Mouse (Mus musculus) neural tube, embryonic 14.5 days (tissue): ENCODE results near the gene Pdlim7. TPM values are rescaled to one million over a fixed set of nuclear protein-coding genes. Genes with fewer than 3 reads are reported as not detected.

ENCODE experiments used
- ATAC-seq: fragments of 200-750 bp; cut with Nextera tagmentation; 2 replicates; pipeline ENCODE4 v1.8.0; 2017; ENCODE audit warnings: low read depth, mild to moderate bottlenecking, moderate TSS enrichment, moderate library complexity
- H3K27ac ChIP-seq: fragments of 300-500 bp; sonication (generic); 2 replicates; pipeline ENCODE4 v1.5.1; 2014; ENCODE audit warnings: low read depth, mild to moderate bottlenecking, control low read depth, low read length, moderate library complexity, mixed read lengths
- H3K27me3 ChIP-seq: fragments of 300-500 bp; sonication (generic); 2 replicates; pipeline ENCODE4 v1.6.1; 2014; ENCODE audit warnings: low read length; ENCODE audit not compliant: control insufficient read depth, insufficient read depth
- H3K36me3 ChIP-seq: fragments of 300-500 bp; sonication (generic); 2 replicates; pipeline ENCODE4 v1.6.1; 2014; ENCODE audit warnings: low read length, mixed read lengths; ENCODE audit not compliant: control insufficient read depth, insufficient read depth
- H3K4me1 ChIP-seq: fragments of 300-500 bp; sonication (generic); 2 replicates; pipeline ENCODE4 v1.6.1; 2014; ENCODE audit warnings: low read length; ENCODE audit not compliant: control insufficient read depth, insufficient read depth
- H3K4me2 ChIP-seq: fragments of 300-500 bp; sonication (generic); 2 replicates; pipeline ENCODE4 v1.6.1; 2014; ENCODE audit warnings: mild to moderate bottlenecking, low read depth, low read length, control low read depth
- H3K4me3 ChIP-seq: fragments of 300-500 bp; sonication (generic); 2 replicates; pipeline ENCODE4 v1.5.1; 2014; ENCODE audit warnings: low read depth, low read length, control low read depth, mixed read lengths
- H3K9ac ChIP-seq: fragments of 300-500 bp; sonication (generic); replicated peaks from 2 replicates; pipeline ENCODE4 v1.6.1; 2014; ENCODE audit warnings: low read depth, mild to moderate bottlenecking, control low read depth, low read length, mixed read lengths
- H3K9me3 ChIP-seq: fragments of 300-500 bp; sonication (generic); 2 replicates; pipeline ENCODE4 v1.6.1; 2016; ENCODE audit warnings: low read length; ENCODE audit not compliant: control insufficient read depth
- WGBS: fragments of 180-500 bp; shearing (Covaris S2); extraction: QIAGEN DNeasy Blood & Tissue Kit; methylation state at CpG from one replicate; pipeline ENCODE4 v1.1.7; 2014; 5-methylcytosine and 5-hydroxymethylcytosine counted together
- polyA plus RNA-seq: library from polyadenylated mRNA; unstranded; fragments of >200 nt; fragmentation: Nextera tagmentation; extraction: Ambion mirVana; gene quantifications from 2 replicates; pipeline ENCODE4 v1.2.1, GENCODE M21; 2014

The Pdlim7 gene
- polyA plus RNA-seq, 1 experiment from 2014 or later = 163 TPM

DNA sequence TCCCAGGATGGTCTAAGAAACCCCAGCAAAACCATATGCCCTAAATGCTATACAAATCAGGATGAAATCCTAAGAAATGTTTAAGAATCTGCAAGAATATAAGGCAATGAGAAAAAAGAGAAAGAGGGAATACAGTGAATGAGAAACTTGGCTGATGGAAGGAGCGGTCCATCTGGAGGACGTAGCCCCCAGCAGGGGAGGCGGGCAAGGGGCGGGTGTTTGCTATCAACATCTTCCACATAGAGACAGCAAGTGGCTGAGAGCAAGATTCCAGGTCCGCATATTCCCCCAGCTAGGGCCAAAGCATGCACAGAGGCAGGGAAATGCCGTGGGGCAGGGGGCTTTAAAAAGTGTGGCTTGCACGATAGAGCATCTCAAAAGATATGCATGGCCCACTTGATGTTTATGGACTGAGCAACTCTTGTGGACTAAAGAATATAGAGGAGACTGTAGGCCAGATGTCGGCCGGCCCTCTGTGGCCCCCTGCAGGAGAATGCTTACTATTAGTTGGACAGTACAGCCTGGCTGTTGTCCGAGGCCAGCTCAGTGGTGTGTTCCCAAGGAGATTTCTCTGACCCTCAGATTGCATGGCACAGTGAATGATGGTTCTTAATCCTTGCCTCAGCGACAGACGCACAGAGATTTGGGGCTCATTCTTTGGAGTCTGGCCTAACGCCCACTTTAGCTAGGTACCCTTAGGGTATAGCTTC lies 44.5 kb downstream of the Pdlim7 start:
- no peaks in the 10 kb centered on the region for H3K9me3 ChIP-seq
- H3K36me3 ChIP-seq = peaks cover 8% of the 10 kb centered on the region; the same call in 1 of the 2 replicates
- peaks cover 2% of the 10 kb centered on the region; the same call in 1 of the 2 replicates for H3K27me3 ChIP-seq
- H3K4me2 ChIP-seq = no peak overlapping the region
- no peak overlapping the region for H3K9ac ChIP-seq
- no peak for ATAC-seq
- WGBS = 40% methylated on average over 13 of the region's 13 CpGs
- peaks cover 68% of the 10 kb centered on the region for H3K4me1 ChIP-seq
- H3K4me3 ChIP-seq = no peak overlapping the region
- H3K27ac ChIP-seq = no peak overlapping the region

DNA sequence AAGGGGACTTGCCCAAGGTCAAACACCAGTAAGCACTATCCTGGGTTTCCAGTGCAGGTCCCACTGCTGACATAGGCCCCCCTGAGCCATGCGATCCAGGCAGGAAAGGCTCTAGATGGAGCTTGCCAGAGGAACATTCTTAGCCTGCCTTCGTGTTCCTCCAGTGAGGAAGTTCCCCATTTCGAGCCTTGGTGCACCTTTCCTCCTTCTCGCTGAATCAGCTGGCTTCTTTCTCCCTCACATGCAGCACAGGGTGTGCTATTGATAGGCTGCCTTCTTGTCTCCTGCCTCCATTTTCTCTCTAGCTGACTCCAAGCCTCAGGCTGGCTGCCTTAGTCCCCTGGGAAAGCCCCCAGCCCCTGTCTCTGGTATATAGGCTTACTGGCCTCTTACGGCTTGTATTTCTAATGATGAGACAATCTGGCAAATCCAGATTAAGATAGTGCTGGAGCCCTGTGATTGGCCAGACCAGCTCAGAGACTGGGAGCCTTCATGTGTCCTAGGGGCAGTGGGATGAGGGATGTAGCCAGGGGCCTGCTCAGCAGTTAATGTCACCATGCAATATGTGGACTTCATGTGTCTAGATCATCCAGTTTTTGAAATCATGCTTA lies 47.5 kb downstream of the Pdlim7 start:
- Histone ChIP-seq H3K4me3 (peak overlapping the region; percentile 77), H3K9me3 (no peaks in the 10 kb centered on the region), H3K9ac (peak overlapping the region; percentile 87; the same call in 1 of the 2 replicates), H3K4me1 (peaks cover 45% of the 10 kb centered on the region), H3K36me3 (0 out of 2 replicates have a peak, but pooled peaks cover 4% of the 10 kb centered on the region), H3K27ac (peak overlapping the region; percentile 96), H3K27me3 (peaks cover 2% of the 10 kb centered on the region; the same call in 1 of the 2 replicates), H3K4me2 (peak overlapping the region; percentile 89)
- 65% methylated on average over 5 of the region's 5 CpGs for WGBS
- no peak for ATAC-seq

DNA sequence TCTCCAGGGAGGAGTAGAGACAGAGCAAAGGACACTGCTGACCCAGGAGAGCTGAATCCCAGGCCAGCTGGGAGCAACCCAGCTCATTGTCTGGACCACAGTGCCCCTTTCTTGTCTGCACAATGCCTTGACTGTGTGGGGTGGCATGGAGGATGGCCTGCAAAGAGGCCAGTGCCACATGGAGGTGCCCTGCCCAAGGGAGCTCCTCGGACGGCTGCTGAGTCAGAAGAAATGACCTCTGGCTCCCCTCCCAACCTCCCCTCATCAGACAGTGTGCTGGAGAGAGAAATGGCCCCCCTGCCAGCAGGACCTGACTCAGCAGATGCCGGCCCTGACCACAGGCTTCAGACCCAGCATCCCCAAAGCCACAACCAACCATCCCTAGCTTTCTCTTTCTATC lies 48.3 kb downstream of the Pdlim7 start:
- Histone ChIP-seq H3K27ac (peak overlapping the region; percentile 96), H3K27me3 (peaks cover 2% of the 10 kb centered on the region; the same call in 1 of the 2 replicates), H3K4me1 (peaks cover 38% of the 10 kb centered on the region), H3K4me3 (peak overlapping the region; percentile 77), H3K9me3 (no peaks in the 10 kb centered on the region), H3K9ac (peak overlapping the region; percentile 87), H3K4me2 (peak overlapping the region; percentile 89), H3K36me3 (0 out of 2 replicates have a peak, but pooled peaks cover 4% of the 10 kb centered on the region)
- ATAC-seq = peak; percentile 13; the same call in 1 of the 2 replicates
- 2% methylated on average over 3 of the region's 3 CpGs for WGBS

DNA sequence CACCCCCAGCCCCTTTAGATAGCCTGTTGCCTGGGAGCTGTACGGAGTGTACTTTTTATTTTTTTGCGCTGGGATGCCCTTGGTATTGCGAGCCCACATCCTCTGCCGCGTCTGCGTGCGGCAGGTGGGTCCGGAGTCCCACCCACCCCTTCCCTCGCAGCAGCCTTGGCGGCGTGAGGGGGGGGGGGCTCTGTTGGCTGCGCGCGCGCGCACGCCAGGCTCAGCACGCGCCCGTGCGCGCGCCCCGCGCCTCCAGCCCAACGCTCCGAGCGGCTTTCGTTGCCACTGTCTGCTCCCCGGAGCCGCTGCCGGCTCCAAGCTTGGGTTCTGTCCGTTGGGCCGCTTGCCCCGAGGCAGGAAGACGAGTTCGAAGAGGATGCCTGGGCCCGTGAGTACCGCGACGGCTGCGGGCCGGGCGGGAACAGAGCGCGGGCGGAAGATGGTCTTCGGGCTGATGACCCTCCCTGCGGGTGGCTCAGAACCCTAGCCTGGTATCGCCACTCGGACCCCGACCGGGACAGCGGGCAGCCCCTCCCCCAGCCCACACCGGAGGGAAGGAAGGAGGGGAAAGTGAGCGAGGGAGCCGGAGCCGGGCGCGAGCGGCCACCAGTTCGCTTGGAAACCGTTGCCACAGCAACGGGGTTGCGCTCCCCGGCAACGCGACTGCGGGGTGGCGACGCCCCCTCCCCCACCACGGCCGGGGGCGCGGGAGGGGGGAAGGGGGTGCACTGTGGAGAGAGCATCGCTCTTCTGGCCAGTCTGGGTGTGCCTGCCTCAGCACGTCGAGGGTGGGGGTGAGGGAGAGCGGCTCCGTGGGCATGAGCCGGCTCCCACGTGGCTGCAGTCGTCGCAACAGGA lies 49.2 kb downstream of the Pdlim7 start, which contains the start of gene Prr7:
Prr7 (plus strand) TSS at position 241 of the 858 bp plus-strand sequence.
- peaks cover 2% of the 10 kb centered on the region; the same call in 1 of the 2 replicates for H3K27me3 ChIP-seq
- WGBS = under 1% methylated on average over 72 of the region's 84 CpGs
- H3K9me3 ChIP-seq = no peaks in the 10 kb centered on the region
- ATAC-seq = peak; percentile 79
- H3K36me3 ChIP-seq = peaks cover 10% of the 10 kb centered on the region
- H3K9ac ChIP-seq = peak within 1 kb of the TSS; percentile 87
- H3K4me1 ChIP-seq = peaks cover 30% of the 10 kb centered on the region
- H3K27ac ChIP-seq = peak within 1 kb of the TSS; percentile 96
- peak within 1 kb of the TSS; percentile 77 for H3K4me3 ChIP-seq
- peak within 1 kb of the TSS; percentile 89 for H3K4me2 ChIP-seq

DNA sequence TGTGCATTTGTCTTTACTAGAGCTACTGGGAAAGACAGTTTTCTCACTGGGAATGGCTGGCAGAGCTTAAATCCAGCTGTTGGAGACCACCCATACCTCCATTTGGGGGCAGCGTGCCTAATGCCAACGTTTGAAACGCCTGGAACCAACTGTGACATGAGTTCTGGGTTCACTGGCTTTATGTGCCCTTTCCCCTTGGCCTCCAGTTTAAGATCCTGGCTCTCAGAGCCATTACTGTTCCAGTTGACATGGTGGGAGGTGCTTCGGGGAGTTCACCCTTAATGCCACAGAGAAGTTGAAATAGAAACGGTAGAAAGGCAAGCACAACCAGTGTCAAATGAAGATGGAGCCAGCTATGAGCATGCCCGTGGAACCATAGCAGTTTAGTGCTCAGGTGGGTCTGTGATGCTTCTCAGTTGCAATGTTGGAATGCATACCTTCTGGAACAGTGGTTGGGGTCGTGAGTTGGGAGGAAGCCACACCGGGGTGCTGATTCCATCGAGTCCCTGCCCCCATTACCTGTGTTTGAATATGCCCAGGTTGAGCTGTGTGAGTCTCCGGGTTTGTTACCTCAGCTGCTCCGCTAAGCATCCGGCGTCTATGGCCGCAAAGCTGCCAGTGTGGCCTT lies 50.0 kb downstream of the Pdlim7 start:
- H3K4me1 ChIP-seq = peaks cover 26% of the 10 kb centered on the region
- peak overlapping the region; percentile 89 for H3K4me2 ChIP-seq
- 9% methylated on average over 14 of the region's 14 CpGs for WGBS
- no peaks in the 10 kb centered on the region for H3K9me3 ChIP-seq
- H3K27me3 ChIP-seq = peaks cover 2% of the 10 kb centered on the region; the same call in 1 of the 2 replicates
- peaks cover 16% of the 10 kb centered on the region for H3K36me3 ChIP-seq
- H3K27ac ChIP-seq = peak overlapping the region; percentile 96
- peak overlapping the region; percentile 77 for H3K4me3 ChIP-seq
- peak overlapping the region; percentile 87 for H3K9ac ChIP-seq
- ATAC-seq = no peak; the same call in 1 of the 2 replicates

DNA sequence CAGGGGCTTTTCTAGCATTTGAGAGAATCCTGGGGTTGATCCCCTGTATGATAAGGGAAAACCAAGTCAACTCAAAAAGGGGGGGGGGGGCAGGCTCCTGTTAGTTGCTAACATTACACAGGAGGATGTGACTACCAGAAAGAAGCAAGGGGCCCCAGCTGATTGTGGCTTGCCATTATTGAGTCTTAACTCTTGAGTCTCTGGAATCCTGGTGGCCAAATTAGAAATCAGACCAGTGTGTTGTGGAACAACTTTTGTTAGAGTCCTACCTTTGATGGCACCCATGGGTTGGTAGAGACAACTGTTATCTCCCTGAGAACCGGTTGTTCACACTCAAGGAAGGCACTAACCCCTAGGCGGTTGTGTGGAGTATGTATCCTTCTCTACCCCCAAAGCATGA lies 50.5 kb downstream of the Pdlim7 start:
- Histone ChIP-seq H3K27me3 (0 out of 2 replicates have a peak, but pooled peaks cover 2% of the 10 kb centered on the region), H3K4me1 (peaks cover 26% of the 10 kb centered on the region), H3K9ac (no peak overlapping the region), H3K4me2 (no peak overlapping the region), H3K27ac (no peak overlapping the region; the same call in 1 of the 2 replicates), H3K36me3 (peaks cover 19% of the 10 kb centered on the region), H3K9me3 (no peaks in the 10 kb centered on the region), H3K4me3 (no peak overlapping the region)
- WGBS = 57% methylated on average over 2 of the region's 2 CpGs
- no peak for ATAC-seq

DNA sequence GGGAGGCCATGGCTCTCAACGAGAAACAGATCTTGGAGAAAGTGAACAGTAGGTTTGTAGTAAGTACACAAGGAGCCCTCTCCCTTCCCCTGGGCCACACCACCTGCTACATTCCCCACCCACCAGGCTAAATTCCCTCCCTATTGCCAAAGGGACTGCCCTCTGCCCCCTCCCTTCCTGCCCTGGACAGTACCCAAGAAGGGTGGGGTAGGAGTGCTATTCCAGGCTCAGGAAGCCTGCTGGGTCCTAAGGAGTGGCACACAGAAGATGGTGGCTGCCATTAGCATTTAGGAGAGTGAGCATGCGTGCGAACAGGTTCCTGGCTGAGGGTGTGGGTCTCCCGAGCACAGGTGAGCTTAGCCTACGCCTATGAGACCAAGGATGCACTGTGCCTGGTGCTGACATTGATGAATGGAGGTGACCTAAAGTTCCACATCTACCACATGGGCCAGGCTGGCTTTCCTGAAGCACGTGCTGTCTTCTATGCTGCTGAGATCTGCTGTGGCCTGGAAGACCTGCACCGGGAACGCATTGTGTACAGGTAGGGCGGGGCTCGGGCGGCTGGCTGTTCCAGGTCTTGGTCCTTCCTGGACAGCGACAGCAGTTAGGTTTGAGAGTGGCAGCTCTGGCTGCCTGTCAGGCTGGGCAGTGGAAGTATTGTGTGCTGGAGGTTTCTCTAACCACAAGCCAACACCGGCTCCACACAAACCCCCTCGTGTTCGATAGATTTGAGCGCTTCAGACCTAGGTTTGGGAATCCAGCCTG lies 61.5 kb downstream of the Pdlim7 start:
- Histone ChIP-seq H3K4me2 (no peak overlapping the region), H3K4me1 (peaks cover 7% of the 10 kb centered on the region; the same call in 1 of the 2 replicates), H3K9ac (no peak overlapping the region), H3K36me3 (peaks cover 54% of the 10 kb centered on the region), H3K27ac (no peak overlapping the region), H3K4me3 (no peak overlapping the region), H3K9me3 (no peaks in the 10 kb centered on the region), H3K27me3 (no peaks in the 10 kb centered on the region)
- ATAC-seq = no peak
- 95% methylated on average over 16 of the region's 16 CpGs for WGBS

DNA sequence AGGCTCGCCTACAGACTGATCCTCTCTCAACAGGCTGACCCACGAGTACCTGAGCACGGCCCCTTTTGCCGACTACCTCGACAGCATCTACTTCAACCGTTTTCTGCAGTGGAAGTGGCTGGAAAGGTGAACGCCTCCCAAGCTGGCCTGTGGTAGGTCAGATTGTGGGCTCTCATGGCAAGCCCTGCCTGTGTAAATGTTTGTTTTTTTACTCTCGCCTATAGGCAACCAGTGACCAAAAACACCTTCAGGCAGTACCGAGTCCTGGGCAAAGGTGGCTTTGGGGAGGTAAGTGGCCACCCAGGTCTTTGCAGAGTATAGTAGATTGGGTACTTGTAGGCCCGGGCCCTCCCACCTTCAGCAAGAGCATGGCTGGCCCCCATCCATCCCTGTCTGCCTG lies 62.2 kb downstream of the Pdlim7 start:
- Histone ChIP-seq H3K4me1 (peaks cover 14% of the 10 kb centered on the region), H3K27ac (no peak overlapping the region), H3K4me2 (no peak overlapping the region), H3K4me3 (no peak overlapping the region), H3K27me3 (no peaks in the 10 kb centered on the region), H3K9ac (no peak overlapping the region), H3K36me3 (peaks cover 51% of the 10 kb centered on the region), H3K9me3 (no peaks in the 10 kb centered on the region)
- 94% methylated on average over 10 of the region's 10 CpGs for WGBS
- ATAC-seq = no peak
